Mouse (Mus musculus) left cerebral cortex, adult 6 months (tissue): Measurements from ENCODE around the gene Alcam. TPM values are rescaled to one million over a fixed set of nuclear protein-coding genes. Genes with fewer than 3 reads are reported as not detected.

ENCODE experiments used
- long read RNA-seq, 2 experiments: library from polyadenylated mRNA; unstranded; transcript quantifications; one replicate each; pipeline ENCODE4 v2.0.0; 2019 to 2020
- polyA plus RNA-seq: library from polyadenylated mRNA; unstranded; fragments of <200 nt; fragmentation: Nextera tagmentation; gene quantifications from 2 replicates; pipeline ENCODE4 v1.2.3, GENCODE M21; 2021

Alcam gene
- polyA plus RNA-seq, result 21.8 and 59.1 TPM in 2 replicates
- long read RNA-seq, experiment 1, full-length matches to known transcripts, result 76 of 167 reads
- long read RNA-seq, experiment 1, partial matches to known transcripts, result 38 of 167 reads
- long read RNA-seq, experiment 1, other reads (novel, unspliced or antisense), result 53 of 167 reads
- long read RNA-seq, experiment 2, full-length matches to known transcripts, result 48 of 148 reads
- long read RNA-seq, experiment 2, partial matches to known transcripts, result 51 of 148 reads
- long read RNA-seq, experiment 2, other reads (novel, unspliced or antisense), result 49 of 148 reads

GRCm38 (mm10) chr16:52453971-52454514 is at the start of gene Alcam:
Alcam (minus strand) TSS chr16:52454074.

